Mouse (Mus musculus) mouse embryonic stem cell (cell line): ENCODE measurements around the gene Adamts20.

Experiments used
- in situ Hi-C, 2 experiments: fragments of 300-500 bp; cut with MboI; formaldehyde crosslinking; loops; 1 replicate in 1 of 2; 3 replicates in 1 of 2; pipeline ENCODE4 v1.14.3; 2019 to 2020; ENCODE audit warnings: low sequenced_read_pairs in 2 of 2, low pct_unique_long_range_greater_than_20kb in 1 of 2, mixed read lengths in 1 of 2; ENCODE audit not compliant: unreplicated experiment in 1 of 2

Gene Adamts20

DNA sequence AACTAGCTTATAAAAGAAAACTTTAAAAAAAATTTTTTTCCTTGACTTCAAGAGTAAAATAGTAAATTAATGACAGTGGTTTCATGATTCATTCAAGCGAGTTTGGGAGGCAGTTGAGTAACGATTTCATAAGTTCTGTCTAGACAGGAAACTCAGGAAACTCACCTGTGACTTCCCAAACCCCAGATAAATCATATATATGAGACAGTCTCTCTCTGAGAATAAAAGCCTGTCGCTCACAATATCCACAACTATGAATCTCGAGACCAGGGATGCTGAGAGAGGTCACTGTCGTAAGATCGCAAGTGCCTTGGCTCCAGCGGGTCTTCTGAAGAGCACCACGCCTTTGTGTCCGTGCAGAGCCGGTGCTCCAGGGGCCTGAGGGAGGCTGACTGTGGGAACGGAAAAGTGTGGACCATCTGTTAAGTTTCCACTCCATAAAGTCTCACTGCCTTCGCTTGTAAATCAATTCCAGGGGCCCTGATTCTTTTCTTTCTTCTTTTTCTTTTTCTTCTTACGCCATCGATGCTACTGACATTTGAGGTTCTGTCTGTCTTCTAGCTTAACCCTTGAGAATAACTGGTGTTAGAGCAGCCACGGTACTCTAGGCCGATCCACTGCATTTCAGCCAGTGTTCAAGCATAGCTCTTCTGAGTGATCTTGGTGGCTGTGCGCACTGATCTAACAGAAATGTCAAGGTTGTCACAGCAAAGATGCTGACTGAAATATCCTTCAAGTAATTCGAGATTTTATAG lies 7.4 kb downstream of the Adamts20 start:
- in situ Hi-C loops: no loop called here

DNA sequence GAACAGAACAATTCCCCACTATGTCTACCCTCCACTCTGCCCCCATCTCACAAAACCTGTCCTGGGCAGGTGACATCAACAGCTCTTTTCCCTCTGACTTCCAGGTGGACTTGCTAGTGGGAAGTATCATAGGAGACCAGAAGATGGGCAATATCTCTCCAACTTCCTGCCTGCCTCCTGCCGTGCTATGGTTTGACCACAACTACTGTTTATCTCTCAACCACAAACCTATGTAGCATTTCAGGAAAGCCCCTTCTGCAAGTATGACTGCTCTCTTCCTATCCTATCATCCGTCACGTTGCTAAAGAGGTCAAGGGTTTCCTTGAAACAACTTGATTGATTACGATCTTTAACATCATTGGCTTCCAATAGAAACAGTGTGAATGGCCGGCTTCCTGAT lies 12.4 kb downstream of the Adamts20 start:
- in situ Hi-C loops: no loop called here

DNA sequence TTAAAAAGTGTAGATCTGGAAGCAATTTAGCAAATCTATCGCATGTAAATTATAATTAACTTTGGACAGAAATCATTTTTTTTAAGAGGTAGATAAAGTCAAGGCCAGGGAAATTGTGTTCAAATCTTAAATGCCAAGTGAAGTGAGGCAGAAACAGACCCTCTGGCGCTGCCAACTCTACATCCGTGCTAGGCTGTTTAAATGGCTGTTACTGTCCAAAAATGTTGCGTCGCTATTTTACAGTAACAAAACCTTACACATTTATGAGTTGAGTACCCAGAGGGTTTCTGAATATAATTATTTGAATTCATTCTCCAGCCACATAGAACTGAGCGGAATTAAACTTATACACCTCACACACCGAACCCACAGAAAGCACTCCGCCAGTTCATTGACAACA lies 13.6 kb downstream of the Adamts20 start:
- in situ Hi-C loops: no loop called here

DNA sequence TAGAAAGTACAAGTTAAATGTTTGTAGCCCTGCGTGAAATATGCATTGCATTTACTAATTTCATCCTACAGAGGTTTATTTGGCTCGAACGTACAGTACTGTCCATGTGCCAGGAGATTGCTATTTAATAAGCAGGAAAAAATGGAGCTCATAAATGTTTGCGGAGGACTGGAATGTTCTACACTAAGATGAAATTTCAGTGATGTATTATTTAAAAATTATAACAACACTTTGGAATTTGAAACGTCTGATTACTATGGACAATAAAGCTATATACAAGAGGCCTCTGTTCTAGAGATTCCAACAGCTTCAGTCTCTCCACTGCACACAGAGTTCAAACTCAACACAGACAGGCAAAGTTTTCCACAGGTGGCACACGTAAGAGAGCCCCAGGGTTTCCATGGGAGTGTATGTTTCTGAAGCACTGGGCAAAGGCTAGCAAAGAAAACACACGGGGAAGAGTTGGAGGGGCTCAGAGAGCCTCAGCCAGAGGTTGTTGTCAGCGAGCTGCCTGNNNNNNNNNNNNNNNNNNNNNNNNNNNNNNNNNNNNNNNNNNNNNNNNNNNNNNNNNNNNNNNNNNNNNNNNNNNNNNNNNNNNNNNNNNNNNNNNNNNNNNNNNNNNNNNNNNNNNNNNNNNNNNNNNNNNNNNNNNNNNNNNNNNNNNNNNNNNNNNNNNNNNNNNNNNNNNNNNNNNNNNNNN lies 20.6 kb downstream of the Adamts20 start:
- in situ Hi-C loops: no loop called here

DNA sequence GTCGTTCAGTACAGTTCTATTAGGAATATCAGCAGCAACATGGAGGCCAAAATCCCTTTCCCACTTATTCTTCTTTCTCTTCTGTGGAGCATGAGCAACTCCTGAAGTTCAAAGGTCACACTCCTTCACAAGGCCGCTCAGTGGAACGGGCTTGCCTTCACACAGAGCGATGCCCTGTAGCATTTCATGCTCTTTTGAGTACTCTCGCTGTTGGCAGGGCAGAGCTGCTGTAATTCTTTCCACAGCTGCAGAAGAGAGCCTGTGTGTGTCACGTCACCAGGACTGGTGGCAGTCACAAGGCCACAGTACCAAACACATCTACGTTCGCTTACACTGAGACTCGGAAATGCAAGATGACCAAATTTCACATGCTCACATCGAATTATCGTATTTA lies 21.2 kb downstream of the Adamts20 start:
- in situ Hi-C loops: no loop called here

DNA sequence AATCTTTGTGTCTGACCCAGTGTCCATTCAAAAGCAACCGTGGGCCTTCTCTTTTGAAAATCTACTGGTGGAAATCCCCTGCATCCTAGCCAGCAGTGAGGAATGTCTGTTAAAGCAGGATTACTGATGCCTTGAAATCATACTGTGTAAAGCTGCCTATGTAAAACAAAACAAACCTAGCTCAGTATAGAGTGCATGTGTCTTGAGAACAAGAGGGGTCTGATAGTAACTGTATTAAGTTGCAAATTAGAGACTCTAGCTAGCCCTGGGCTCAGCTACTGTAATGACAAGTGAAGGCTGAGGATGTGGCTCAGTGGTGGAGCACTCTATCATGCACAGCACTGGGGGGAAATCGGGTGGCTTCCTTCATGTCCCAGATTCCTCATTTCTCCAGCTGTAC lies 22.2 kb downstream of the Adamts20 start:
- in situ Hi-C loops: no loop called here

DNA sequence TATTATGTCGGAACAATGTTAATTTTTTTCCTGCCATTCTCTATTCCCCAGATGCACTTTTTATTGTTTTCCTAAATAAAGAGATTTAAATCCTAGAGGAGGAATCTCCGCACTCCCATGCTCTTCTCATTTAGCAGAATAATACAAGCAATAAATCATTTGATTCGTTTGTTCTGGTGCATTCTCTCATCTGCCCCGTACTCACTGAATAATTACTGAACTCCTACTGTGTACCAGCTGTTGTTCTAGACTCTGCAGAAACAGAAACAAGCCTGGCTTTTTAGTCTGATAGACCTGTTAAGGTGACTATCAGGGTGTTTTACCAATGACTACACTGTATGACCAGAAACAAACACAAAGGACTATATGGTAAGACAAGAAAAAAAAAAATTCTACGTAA lies 29.7 kb downstream of the Adamts20 start:
- in situ Hi-C loops: no loop called here

DNA sequence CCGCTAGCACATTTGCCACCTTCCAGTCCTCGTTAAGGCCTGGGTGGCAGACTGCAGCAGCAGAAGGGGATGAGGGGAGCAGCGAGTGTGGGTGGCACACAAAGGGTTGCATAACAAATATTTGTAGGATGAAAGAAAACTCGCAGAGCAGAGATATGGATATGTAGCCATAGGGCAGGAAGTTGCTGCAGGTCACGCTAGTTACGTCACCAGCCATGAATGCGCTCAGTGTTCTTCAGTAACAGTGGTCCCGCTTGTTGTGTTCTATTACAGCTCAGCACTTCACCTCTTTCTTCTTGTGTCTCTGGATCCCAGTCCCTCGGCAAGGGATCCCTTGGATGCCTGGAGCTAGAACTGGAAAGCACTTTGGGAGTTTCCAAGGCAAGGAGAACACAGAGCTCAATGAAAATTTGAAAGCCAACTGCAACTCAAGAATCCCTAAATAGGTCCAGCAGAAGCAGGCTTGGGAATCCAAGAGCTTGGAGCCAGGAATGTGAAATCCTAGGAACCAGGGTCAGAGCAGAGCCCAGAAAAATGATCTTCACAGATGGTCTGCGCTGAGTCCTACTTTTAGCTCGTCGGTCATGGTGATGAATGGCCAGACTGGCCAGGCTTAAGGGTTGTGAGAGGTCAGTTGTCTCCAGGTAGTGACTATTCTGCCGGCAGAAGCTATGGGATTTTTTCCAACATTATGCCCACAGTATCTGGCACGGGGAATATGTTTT lies 34.4 kb downstream of the Adamts20 start:
- in situ Hi-C loops: no loop called here

DNA sequence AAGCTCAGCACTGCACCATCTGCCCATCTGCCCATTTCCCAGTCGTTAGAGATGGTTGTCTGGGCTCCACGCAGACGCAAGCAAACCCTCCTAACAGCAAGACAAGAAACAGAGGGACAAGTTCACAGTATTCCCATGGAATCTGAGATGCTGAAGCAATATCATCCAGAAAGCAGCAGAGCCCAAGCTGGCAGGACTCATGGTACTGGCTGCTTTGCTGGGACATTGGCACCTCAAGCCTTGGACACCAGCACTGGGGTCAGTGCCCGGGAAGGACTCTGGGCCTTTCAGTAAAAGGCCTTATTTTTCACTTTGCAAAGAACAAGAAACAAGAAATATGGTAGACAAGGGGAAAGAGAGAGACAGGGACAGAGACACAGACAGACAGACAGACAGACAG lies 36.5 kb downstream of the Adamts20 start:
- in situ Hi-C loops: no loop called here

DNA sequence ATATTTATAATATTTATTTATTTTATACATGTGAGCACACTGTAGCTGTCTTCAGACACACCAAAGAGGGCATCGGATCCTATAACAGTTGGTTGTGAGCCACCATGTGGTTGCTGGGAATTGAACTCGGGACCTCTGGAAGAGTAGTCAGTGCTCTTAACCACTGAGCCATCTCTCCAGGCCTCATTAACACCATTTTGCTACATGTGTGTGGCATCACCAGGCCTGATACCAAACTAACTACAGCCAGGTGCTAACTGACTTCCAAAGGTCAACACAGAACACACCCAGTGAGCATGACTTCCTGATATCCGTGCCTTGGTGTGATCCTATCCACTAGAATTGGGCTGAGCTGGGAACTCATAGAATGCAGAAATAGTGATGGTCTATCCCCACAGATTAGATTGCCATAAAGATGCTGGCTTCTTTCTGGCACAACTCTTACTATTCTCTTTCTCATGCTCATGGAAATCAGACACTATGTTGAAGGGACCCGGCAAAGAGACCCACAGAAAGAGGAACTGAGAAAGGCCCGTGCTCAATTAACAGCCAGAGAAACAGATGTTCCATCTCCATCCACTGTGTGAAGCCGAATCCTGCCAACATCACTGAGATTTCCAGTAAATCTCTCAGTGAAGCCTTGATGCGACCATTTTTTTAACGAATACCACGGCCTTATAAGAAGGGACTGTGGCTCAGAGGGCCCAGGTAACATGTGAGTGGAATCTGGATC lies 37.6 kb downstream of the Adamts20 start:
- in situ Hi-C loops: no loop called here

DNA sequence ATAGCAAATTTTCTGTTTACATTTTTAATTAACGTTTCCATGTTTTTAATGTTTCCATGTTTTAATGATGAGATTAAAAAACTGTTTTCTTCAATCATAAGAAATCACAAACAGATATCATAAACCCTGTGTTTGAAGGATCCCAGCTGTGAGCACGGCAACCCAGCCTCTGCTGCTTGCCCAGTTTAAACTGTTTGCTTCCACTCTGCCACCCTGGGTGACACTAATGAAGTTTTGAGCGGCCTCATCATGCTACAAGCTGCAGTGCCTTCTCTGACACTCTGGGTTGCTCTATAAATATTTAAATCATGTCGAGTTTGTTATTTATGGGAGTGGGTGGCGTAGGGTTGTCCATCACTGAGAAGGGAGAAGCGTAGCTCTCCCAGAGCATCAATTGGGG lies 44.7 kb downstream of the Adamts20 start:
- in situ Hi-C loops: no loop called here

DNA sequence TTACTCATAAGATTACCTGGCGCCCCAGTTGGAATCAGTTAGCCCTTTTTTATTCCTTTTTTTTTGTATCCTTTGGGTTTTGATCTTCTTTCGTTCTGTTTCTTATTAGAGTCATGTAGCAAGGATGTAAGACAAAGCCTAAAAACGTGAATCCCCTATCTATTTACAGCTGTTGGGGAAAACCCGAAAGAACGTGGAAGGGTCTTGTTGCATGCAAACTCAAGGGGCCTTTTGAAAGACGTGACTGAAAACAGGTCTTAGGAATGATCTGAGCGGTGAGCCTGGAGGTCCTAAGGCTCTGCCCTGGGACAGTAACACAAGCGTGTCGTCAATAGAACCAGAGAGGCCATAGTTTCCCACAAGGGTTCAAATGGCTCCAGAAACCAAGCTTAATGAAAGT lies 46.1 kb downstream of the Adamts20 start:
- in situ Hi-C loops: no loop called here

DNA sequence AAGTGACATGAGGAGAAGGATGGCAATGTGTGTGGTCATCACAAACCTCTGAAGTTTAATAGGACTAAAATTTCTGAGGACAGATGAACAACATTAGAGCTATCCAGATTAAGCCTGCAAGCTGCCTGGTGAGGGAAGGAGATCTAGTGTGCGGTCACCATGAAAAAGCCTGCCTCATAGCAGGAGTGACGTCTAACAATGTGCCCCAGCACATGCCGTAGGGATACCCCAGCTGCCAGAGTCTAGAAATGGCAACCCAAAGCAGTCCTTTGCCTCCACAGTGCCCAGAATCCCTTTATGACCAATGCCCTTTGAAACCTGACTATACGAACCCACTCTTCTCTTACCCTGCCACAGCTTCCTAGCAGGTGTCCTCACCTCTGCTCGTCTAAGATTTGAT lies 46.8 kb downstream of the Adamts20 start:
- in situ Hi-C loops: no loop called here

DNA sequence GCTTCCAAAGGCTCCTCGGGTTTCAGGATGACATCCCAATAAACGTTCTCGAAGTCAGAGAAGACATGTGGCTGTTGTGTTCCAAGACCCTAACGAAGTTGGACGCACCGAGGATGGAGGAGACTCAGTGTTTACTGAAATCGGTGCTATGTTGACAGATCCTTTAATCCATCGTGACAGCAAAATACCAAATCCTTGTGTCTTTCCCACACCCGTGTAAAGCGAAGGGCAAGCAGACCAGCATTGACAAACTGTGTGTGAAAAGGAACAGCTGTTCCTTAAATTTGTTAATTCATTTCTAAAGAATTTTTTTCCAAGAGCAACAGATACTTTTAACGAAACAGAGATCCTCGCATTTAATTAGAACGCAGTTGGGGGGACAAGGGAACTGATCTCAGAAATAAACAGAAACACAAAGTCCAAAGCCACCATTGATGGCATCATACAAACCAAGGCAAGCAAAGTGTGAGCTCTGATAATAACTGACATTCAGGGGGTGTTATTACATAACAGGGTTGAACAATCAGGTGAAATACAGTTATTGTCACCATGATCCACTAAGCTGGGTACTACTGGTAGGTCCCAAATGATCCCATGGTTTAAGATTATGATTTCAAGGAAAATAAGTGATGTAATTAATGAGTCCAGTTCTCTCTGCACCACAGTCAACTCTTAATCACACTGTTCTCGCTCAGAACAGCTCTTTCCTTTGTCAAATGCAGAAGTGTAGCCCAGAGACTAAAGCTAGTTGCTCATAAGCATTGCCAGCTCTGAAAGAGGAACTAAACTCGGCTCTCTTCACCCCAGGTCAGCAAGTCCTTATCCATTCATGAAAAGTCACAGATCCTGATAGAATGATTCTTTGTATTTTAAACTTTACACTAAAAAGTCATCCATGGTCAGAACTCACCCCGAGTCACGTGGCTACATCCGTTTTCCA lies 47.7 kb downstream of the Adamts20 start:
- in situ Hi-C loops: no loop called here

DNA sequence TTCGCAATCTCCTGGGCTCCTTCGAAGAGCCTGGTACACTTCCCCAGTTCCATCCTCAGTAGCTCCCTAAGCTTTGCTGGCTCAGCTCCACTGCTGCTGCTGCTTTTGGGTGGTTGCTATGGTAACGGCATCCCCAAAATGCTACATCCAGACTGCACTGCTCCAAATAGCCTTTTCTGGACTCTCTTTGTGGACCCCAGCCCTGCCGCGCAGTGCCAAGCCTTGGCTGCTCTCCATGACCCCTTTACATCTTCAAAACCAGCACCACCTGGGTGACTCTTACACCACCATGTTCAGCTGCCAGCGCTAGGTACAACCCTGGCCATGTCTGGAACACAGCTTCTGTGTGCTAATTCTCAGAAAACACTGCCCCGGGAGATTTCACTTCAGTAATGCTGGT lies 55.4 kb downstream of the Adamts20 start:
- in situ Hi-C loops: no loop called here

DNA sequence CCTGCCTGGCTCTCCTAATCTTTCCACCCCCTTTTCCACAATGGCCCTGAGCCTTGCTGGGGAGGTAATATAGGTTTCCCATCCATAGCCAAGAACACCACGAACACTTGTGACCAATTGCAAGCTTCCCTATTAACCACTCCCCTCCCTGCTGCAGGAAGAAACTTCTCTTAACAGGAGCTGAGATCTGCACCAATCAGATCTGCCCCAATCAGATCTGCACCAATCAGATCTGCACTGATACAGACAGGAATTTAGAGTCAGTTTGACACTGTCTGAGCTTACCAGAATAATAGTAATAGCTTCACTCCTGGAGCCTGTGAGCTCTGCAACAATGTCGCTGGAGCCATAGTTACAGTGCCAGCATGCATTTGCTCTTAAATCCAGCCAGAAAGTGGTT lies 58.9 kb downstream of the Adamts20 start:
- in situ Hi-C loops: no loop called here

DNA sequence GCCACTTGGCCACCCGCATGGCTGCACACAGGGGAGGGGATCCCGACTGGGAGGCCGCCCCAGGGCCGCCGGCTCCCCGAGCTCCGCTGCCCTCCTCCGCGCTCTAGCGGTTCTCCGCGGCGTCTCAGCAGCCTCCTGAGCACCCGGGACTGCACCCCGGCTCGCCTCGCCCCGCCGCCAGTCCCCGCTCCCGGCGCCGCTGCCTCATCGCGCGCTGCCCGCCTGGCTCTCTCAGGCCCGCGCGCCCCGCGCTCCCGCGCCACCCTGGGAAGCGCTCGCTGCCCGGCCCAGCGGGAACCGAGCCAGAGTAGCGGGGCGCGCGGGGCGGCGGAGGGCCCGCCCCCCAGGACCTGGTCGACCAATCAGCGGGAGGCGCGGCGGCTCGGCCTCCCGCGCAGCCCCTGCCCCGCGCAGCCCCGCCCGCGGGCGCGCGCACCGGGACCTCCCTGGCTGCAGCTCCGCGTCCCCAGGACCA lies 61.1 kb downstream of the Adamts20 start:
- in situ Hi-C loops: no loop called here

DNA sequence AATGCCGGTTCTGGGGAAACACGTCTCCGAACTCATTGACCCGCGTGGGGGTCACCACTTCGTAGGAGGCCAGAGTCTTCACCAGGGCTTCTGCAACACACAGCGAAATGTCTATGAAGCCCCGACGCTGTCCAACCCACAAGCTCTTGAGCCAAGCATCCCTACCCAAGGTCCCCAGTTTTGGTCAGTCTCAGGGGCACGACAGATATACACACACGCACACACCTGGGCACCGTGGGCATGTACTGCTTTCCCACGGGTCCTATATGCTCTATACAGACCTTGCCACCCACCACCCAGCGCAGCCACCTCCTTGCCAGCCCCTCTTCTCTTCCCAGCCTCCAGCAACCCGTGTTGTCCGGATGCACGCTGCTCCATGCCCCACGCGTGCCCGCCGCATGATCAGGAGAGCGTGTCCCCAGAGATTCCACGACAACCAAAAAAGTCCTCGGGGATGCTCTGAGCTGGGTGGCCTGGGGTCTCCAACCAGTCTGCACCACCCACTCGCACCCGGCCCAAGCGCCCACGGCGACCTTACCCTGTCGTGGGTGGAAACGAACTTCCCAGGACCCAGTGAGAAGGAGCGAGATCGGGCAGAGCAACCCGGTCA lies 61.7 kb downstream of the Adamts20 start:
- in situ Hi-C loops: no loop called here
